Mouse (Mus musculus) heart, adult 11 months (tissue): Measurements from ENCODE around the gene Med7.
"Not testable (repeated sequence)": the region's sequence is repeated elsewhere in the genome, so short reads cannot be mapped to it uniquely, and the experiment has no call there.

Source experiments
- DNase-seq: peaks from one replicate; pipeline ENCODE4 v3.0.0; 2022

Med7 gene

DNA sequence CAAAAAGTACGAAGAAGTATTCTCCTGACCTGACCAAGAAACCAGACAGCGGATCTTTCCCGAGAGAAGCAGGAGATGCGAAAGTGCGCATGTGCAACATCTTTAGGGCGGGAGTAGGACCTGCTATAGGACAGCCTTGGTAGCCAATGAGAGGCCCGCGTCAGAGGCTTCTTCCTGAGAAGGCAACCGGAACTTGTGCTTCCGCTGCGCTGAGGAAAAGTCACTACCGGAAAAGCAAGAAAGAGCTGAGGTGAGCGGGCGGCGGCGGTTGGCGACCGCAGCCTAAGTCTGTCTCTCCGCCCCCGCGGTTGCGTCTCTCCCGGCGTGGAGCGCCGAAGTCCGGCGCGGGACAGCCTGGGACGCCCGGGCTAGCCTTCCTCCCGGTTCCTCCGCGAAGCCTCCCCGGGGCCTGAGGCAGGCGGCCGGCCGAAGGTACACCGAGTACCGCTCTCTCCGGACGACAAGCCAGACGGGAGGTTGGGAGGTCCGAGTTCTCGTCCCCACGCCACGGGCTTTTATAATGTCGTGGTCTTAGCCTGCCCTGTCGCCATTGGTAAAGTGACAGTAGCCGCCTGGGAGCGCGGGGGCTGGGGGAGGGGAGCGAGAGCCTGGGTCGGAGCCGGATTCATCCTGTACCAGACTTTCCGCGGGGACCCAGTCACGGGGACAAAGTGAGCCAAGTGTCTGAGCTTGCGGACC lies at the start of gene Med7:
Med7 (plus strand) TSS at position 166 of the 699 bp plus-strand sequence.
- peak; percentile 100 for DNase-seq

DNA sequence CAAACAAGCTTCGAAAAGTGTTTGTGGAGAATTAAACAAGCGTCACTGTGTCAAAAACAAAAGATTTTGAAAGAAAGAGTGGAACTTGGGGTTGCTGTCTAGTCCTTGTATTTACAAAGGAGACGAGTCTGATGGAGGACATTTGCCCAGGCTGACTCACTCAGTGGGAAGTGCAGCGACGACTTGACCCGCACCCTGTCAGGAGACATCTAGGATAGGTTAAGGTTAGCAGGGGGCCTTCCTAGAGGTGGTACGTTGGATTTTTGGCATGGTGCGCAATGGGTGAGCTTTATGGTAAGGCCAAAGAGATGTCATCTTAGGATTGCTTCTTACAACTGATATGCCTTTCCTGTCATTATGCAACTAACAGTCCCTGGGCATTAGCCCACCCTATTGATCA lies 49.7 kb upstream of the Med7 start:
- peak; percentile 66 for DNase-seq

DNA sequence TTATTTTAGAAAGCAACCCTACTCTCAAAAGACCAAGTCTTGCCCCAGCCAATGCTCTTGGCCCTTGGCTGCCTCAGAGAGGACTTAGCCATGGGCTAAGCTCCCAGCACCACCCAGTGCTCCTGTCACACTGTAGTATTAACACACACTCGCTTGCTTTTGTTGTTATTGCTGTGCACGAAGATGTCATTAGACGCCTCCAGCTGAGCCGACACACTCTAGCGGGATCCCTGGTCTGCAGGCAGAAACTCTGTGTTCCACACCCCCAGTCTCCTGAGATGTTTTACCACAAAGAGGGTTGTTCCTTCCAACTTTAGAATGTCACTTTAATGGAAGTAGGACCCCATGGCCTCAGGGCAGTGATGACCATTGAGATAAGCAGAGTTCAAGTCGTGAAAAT lies 48.3 kb upstream of the Med7 start:
- DNase-seq: peak; percentile 84

DNA sequence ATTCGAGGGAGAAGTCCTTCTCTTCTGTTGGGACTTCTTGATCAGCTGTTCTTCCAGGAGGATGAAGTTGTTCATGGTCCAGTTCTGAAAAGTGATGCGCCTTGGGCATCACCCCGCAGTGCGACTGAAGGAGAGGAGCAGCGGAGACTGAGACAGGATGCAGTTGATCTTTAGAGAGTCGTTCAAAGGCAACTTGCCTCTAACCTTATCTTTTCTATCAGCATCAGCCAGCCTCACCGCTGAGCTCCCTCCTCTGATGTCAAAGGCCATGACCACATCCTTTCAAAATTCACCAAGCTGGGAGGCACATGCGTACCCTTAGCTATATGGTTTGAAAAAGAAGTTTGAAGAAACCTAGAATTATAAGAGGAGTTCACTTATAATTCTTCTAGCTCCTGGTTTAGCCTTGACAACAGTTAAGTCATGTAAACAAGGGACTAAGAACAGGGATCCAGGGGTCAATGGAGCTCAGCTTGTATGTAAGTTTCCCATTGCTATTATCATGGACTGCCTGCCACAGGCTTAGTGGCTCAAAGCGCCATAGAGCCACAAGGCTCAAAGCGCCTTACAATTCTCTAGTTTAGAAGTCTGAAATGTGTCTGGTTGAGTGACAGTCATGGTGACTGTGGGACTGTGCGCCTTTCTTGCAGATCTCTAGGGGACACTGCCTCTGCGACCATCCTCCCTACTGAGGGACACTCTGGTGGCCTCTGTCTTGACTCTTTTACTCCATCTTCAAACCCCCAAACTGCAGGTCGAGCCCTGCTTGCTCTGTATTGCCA lies 47.2 kb upstream of the Med7 start, which contains the start of gene Itk:
Itk (minus strand) TSS at position 180 of the 782 bp plus-strand sequence.
- DNase-seq: peak; percentile 76

DNA sequence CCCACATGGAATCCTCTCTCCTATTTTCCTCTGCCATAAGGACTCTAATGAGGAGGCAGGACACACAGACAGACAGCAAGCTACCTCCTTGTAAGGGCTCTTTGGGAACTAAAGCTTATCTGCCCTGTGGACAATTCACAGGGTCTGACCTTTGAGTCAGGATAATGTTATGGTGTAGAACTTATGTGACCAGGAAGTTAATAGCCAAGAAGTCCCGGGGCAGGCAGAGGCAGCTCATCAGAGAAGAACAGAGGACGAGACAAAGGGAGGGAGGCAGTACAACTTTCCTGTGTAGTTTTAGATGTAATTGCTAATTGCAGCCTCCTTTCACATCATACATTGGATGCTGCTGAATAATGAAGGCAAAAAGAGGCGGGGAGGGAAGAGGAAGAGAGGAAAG lies 46.1 kb upstream of the Med7 start:
- DNase-seq: peak; percentile 62

DNA sequence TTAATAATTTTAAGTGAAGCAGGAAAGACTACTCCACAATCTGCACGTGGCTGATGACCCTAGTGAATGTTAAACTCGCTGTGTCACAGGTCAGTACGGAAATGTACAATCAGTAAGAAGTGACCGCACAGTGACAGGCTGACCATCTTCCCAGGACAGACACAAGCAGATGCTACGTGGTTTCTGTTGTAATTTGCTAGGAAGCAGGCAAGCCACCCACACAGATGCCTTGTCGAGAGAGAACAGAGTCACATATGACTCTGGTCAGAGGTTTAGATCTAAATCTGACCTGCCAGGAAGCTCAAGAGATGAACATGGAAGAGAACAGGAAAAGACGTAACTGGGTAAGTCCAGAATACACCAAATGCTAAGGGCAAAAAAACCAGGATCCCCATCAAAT lies 43.8 kb upstream of the Med7 start:
- DNase-seq: peak; percentile 37

DNA sequence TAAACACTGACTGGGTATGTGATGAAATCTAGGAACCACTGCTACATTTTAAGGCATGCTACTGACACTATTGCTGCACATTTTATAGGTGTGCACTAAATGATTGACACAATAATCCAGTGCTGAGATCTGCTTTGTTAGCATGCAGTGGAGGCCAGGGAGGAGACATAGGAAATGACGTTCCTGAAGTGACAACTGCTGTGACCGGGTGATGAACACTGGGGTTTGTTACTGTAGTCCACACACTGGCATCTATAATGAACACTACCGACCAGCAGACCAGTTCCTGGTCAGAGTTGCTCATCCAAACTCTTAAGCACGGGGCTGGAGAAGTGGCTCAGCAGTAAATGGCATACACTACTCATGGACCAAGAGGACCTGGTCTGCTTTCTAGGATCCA lies 43.3 kb upstream of the Med7 start:
- peak; percentile 46 for DNase-seq

DNA sequence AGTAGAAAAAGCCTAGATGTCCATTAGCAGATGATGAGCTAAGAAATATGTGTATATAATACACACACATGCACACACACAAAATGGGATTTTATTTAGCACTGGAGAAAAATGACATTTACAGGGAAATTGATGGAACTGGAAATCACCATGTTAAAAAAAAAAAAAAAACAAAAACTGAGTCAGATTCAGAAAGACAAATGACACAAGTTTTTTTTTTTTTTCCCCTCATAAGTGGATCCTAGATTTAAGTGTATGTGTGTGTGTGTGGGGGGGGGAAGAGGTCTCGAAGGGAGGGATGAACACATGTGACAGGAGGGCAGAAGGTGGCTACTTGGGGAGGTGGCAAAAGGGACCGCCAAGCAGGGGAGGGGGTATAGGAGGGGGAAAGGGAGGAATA lies 41.6 kb upstream of the Med7 start:
- peak; percentile 60 for DNase-seq

DNA sequence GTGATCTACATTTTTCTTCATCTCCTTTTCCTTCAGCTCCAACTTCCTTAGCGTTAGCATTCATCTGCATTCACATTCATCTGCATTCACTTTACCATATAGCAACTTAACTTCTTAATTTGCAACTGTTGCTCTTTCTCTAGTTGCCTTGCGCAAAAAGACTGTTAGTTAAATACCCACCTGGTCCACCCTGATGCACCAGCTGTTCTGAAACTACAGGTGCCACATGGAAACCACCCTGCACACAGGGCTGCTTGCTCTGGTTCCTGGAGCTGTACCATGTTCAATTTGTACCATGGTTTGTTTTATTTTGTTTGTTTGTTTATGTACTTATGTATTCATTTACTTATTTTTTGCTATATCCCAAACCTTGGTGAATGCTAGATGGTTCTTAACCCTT lies 41.0 kb upstream of the Med7 start:
- no peak for DNase-seq

DNA sequence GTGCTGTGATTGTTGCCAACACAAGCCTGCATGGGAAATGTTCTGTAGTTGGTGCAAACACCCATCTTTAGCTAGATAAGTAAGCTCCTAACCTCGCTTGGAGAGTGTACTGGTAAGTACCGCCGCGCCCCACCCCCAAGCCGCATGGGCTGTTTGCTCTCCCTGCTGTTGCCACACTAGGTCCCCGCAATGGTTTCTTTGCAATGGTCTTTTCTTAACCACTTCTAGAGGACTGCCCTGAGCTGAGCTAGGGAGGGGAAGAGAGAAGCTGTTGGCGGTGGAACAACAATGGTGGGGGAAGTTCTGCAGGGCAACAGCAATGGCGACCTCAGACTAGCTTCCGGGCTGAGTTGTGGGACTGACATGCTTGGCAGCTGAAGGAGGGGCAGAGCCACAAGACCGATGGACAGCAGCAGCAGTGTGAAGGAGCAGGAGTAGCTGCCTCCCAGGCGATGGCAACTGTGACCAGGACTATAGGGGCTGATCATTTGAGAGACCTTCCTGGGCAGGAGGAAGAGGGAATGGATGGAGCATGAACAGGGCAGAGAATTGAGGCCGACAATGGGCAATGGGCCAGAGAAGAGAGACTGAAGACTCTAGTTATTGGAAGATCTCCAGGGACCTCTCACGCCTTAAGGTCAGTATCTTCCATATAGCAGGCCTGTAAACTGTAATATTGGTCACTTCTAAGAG lies 40.4 kb upstream of the Med7 start, which contains the start of gene Fam71b:
Fam71b (plus strand) TSS at position 393 of the 693 bp plus-strand sequence.
- DNase-seq: peak; percentile 68

DNA sequence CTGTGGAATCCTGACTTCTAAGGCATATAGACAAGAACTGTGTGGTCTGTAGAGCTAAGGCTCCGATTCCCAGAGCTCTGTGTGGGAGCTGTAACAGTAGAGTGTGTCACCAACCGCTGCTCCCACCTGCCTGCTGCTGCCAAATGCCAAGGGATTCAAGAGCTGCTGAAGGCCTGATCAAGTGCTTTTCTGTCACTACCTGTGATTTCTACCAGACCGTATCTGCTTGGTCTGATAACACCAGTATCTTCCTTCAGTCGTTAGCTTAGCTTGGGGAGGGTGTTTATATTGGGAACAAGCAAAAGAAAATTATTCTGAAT lies 39.9 kb upstream of the Med7 start:
- DNase-seq: no peak

DNA sequence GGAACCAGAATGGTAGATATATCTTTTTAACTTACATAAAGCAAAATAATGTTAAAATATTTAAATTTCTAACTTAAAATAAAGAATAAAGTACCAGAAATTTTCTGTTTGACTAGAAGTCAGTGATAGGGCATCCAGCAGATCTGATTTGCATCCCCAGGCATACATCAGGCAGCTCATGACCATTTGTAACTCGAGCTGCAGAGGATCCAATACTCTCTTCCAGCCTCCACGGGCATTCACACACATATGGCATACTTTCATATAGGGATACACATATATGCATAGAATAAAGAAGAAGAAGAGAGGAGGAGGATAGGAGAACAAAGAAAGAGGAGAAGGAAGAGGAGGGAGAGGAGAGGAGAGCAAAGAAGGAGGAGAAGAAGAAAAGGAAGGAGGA lies 38.8 kb upstream of the Med7 start:
- DNase-seq: peak; percentile 4

DNA sequence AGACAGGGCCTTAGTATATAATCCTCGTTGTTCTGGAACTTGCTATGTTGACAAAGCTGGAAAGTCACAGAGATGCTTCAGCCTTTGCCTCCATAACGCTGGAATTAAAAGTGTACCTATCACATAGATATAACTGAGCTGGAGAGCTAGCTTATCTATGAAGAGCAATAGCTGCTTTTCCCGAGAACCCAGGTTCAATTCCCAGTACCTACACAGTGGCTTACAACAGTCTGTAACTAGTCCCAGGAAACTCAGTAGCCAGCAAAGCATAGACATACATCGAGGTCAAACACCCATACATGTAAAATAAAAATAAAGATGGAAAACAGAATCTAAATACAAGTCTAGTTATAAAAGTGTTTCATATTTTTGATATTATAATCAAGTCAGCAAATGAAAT lies 38.3 kb upstream of the Med7 start:
- peak; percentile 16 for DNase-seq

DNA sequence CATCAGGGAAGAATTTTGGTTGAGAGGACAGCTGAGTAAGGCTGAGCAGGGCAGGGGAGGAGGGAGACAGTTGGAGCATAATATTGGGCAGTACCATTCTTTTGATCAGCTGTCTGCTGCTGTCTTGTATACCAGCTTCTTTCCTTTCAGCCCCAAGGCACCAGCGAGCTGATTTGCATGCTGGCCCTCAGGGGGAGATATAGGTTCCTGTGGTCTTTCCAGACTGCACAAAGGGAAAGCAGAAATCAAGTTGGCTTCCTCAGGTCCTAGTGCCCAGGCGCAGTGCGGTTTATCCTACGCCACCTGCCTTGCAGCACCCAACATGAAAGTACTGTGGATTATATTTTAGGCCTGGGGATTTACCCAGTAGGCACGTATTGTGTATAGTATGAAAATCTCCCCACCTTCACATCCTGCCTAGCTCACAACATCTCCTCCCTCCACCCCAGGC lies 37.8 kb upstream of the Med7 start:
- peak; percentile 85 for DNase-seq

DNA sequence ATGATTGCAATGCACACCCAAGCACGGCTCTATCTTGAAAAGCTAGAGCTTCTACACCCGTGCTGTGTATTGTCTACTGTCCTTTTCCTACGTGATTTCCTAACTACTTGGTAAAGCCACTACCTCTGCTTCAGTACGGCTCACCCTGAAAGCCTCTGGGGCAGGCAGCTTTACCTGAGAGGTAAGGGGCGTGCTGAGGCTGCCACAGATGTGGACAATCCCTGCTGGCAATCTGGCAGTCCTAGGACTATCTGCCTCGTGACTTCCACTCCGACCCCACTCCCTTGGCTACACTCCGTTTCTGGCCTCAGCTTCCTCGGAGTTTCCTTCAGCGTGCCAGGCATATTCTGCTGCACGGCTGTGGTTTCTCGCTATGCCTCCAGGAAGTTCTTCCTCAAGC lies 35.2 kb upstream of the Med7 start:
- DNase-seq: peak; percentile 68

DNA sequence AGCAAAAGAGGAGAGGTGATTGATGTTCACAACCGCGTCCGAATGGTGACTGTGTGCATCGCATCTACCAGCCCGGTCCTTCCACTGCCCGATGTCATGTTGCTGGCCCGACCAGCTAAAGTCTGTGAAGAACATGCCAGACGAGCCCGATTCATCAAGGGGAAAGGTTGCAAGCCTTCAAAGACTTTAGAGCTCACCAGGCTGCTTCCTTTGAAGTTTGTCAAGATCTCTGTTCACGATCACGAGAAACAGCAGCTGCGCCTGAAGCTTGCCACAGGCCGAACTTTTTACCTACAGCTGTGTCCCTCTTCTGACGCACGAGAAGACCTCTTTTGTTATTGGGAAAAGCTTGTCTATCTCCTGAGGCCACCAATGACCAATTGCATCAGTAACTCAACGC lies 31.7 kb upstream of the Med7 start:
- peak; percentile 60 for DNase-seq

DNA sequence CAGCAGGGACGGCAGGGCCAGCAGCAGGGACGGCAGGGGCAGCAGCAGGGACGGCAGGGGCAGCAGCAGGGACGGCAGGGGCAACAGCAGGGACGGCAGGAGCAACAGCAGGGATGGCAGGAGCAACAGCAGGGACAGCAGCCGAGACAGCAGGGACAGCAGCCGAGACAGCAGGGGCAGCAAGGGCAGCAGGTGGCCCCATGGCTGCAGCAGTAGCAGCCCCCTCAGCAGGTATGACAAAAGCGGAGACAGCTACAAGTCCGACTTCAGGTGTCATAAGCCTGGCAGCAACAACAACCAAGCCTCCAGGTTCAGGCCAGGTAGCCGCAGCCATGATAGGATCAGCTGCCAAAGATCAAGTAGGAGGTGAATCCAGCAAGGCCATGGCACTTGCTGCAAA lies 30.0 kb upstream of the Med7 start:
- DNase-seq: peak; percentile 74

DNA sequence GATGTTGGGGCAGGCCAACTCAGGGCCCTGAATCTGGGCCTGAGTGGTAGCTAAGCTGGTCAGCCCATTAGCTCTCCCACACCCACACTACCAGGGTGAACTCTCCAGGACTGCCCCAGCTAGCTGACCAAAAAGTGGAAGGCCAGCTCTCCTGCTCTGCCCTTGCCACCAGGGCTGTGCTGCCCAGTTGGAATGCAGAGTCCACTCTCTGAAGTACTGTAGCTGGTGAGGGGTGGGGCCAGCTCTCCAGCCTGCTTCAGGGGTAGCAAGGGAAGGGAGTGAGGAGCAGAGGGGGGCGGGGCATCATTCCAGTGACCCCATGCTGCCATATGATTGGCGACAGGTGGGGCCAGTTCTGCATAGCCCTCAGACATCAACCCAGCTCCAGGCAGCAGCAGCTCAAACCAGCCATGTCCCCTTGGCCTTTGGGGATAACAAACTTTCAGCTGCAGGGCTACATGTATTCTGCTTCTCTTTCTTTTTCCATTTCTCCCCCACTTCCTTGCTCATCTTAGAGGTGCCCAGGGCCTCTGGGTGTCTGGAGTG lies 26.6 kb upstream of the Med7 start:
- peak; percentile 84 for DNase-seq

DNA sequence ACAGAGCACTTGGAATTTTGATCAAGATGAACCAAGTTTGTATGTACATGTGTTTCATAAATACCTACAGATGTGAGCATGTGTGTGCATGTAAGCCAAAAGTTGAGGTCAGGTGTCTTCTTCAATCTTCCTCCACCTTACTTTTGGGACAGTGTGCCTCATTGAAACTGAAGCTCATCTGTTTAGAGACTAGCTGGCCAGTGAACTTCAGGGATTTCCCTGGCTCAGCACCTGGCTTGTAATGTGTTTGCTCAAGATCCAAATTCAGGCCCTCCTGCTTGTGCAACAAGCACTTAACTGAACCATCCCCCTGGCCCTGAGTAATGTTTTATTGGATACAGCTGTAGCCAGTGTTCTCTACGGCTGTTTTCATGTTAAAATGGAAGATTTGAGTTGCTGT lies 18.3 kb upstream of the Med7 start:
- peak; percentile 64 for DNase-seq

DNA sequence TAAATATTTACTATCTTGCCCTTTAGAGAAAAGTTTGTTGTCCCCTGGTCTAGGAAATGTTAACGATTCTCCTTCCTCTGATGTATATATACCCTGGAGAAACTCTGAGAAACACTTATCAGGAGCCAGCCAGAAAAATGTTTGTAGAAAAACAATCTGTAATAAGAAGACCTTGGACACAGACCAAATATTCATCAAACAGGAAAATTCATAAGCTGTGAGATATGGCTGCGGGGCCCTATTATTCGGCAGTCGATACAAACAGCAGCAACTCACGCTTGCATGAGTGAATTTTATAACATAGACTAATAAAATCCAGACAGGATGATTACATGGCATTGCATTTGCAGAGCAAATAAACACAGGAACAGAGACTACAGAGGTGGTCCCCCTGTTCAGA lies 17.9 kb upstream of the Med7 start:
- DNase-seq: no peak

DNA sequence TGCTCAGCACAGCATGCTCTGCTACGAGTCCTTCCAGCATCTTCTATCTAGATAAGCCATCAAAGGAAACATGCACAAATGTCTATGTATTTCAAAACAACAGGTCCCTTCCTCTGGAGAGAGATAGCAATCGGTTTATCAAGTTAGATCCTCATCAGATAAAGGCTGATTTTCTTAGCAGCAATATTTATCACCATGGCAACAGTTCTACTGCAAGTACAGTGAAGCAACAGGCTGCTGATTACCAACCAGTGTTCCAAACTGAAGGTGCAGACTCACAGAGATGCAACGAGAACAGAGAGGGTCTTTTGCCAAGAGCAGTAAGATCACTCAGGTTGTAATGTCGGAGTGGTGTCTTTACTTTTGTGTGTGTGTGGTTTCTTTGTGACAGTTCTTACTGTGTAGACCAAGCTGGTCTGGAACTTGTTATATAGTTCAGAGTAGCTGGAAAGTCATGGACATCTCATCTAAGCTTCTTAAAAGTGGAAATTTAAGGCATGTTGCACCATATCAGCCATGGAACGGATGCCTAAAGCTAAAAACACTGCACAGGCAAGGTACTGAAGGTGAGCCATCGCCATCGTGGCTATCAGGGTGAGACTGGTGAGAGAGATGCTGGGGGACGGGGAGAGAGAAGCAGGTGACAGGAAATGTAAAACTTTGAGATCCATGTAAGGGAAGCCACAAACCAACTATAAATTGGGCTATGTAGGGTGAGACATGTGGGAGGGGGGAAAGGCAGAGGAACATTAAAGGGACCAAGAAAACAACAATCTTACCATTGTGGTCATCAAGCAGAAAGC lies 15.4 kb upstream of the Med7 start:
- DNase-seq: peak; percentile 45

DNA sequence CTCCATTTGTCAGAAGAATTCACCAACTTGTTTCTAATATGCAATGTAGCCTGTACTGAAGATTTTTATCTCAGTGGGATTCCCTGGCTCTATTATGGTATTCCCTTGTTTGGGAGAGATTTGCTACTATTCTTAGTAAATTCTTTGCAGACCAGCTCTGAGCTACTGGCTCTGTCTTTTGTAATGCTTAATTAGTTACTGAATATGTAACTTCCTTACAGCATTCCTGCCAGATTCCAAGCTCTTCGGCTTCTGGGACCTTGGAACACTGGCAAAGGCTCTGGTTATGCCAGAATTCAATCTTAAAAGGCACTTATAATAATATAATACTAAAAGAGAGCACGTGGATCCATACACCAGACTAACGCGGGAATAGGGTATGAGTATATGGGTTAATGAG lies 8.6 kb upstream of the Med7 start:
- DNase-seq: not testable (repeated sequence)

DNA sequence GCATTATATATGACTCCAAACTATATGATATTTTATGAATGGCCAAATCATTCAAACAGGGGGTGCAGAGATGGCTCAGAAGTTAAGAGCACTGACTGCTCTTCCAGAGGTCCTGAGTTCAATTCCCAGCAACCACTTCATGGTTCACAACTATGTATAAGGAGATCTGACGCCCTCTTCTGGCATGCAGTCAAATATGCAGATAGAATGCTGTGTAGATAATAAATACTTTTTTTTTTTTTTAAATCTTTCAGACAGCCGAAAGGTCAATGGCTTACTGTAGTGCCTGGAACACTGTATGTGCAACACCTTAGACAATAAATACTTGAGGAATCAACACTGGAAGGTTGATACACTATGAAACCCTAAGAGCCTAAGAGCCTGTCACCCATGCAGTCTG lies 6.6 kb upstream of the Med7 start:
- DNase-seq: peak; percentile 22
